Mouse (Mus musculus): Measurements from ENCODE around the gene Cct7. TPM values are rescaled to one million over a fixed set of nuclear protein-coding genes. Genes with fewer than 3 reads are reported as not detected.

Gene Cct7
- polyA plus RNA-seq, 1 experiment: 166 TPM

DNA sequence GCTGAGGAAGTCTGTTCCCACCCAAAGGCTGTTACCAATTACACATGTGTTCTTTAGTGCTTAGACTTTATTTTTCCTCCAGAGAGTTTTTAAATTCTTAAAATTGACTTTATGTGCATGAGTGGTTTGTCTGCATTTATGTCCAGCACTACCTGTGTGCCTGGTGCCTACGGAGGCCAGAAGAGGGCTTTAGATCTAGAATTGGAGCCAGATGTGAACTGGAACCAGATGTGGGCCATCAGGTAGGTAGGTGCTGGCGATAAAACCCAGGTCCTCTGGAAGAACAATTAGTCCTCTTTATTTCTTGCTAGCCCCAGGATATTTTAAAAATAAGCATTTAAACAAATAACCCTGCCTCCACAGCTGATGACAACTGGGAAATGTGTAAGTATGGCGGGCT, 40.3 kb downstream of the Cct7 start:
- no peaks in the 10 kb centered on the region for H3K27me3 ChIP-seq (ENCODE audit: control insufficient read depth, insufficient read depth, low read length)
- no peak overlapping the region for H3K27ac ChIP-seq (ENCODE audit: control insufficient read depth, insufficient read depth, low read length)
- no peaks in the 10 kb centered on the region for H3K4me1 ChIP-seq (replicated peaks; ENCODE audit: control insufficient read depth, insufficient read depth, low read length)
- WGBS: 90% methylated on average over 3 of the region's 3 CpGs
- TF ChIP-seq CTCF (IDR thresholded peaks at IDR 0.05; ENCODE audit: borderline replicate concordance, control insufficient read depth, extremely low read depth, insufficient read depth, low read length, poor library complexity): no peak
- no peak for TF ChIP-seq POLR2A (IDR thresholded peaks at IDR 0.05; ENCODE audit: control insufficient read depth, extremely low read depth, insufficient read depth, low read length, poor library complexity)
- DNase-seq: no peak
- no peak overlapping the region for H3K4me3 ChIP-seq (ENCODE audit: control insufficient read depth, insufficient read depth, low read length)
- no peaks in the 10 kb centered on the region for H3K36me3 ChIP-seq (ENCODE audit: control insufficient read depth, insufficient read depth, low read length)

DNA sequence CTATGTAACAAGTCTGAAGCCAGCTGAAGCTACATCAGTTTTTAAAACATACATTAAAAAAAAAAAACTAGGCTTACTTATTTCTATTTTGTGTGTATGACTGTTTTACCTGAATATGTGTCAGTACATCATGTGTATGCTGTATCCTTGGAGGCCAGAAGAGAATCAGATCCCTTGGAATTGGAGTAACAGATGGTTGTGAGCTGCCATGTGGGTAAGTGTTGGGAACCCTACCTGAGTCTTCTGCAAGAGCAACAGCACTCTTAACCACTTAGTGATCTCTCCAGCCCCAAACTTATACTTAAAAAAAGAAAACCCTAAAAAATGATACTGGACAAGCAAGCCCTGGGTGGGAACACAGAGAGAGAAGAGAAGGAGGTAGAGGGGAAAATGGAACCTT, 45.7 kb downstream of the Cct7 start:
- no peak overlapping the region for H3K27ac ChIP-seq (ENCODE audit: control insufficient read depth, insufficient read depth, low read length)
- no peaks in the 10 kb centered on the region for H3K36me3 ChIP-seq (ENCODE audit: control insufficient read depth, insufficient read depth, low read length)
- no peak overlapping the region for H3K4me3 ChIP-seq (ENCODE audit: control insufficient read depth, insufficient read depth, low read length)
- TF ChIP-seq POLR2A (IDR thresholded peaks at IDR 0.05; ENCODE audit: control insufficient read depth, extremely low read depth, insufficient read depth, low read length, poor library complexity): no peak
- no peak for TF ChIP-seq CTCF (IDR thresholded peaks at IDR 0.05; ENCODE audit: borderline replicate concordance, control insufficient read depth, extremely low read depth, insufficient read depth, low read length, poor library complexity)
- peaks cover 3% of the 10 kb centered on the region; the same call in 1 of the 2 replicates for H3K27me3 ChIP-seq (ENCODE audit: control insufficient read depth, insufficient read depth, low read length)
- DNase-seq: no peak
- no peaks in the 10 kb centered on the region for H3K4me1 ChIP-seq (replicated peaks; ENCODE audit: control insufficient read depth, insufficient read depth, low read length)

- no peaks in the 10 kb centered on the region for H3K4me1 ChIP-seq (replicated peaks; ENCODE audit: control insufficient read depth, insufficient read depth, low read length)
- H3K4me3 ChIP-seq (ENCODE audit: control insufficient read depth, insufficient read depth, low read length): no peak overlapping the region
- TF ChIP-seq POLR2A (IDR thresholded peaks at IDR 0.05; ENCODE audit: control insufficient read depth, extremely low read depth, insufficient read depth, low read length, poor library complexity) (no peak), CTCF (IDR thresholded peaks at IDR 0.05; ENCODE audit: borderline replicate concordance, control insufficient read depth, extremely low read depth, insufficient read depth, low read length, poor library complexity) (no peak)
- WGBS: 66% methylated on average over 9 of the region's 9 CpGs
- DNase-seq: no peak
- no peak overlapping the region for H3K27ac ChIP-seq (ENCODE audit: control insufficient read depth, insufficient read depth, low read length)
- H3K27me3 ChIP-seq (ENCODE audit: control insufficient read depth, insufficient read depth, low read length): peaks cover 6% of the 10 kb centered on the region; the same call in 1 of the 2 replicates
- no peaks in the 10 kb centered on the region for H3K36me3 ChIP-seq (ENCODE audit: control insufficient read depth, insufficient read depth, low read length)
Observed at GRCm38 (mm10) chr6:85498147-85498546, 46.8 kb downstream of the Cct7 start.

DNA sequence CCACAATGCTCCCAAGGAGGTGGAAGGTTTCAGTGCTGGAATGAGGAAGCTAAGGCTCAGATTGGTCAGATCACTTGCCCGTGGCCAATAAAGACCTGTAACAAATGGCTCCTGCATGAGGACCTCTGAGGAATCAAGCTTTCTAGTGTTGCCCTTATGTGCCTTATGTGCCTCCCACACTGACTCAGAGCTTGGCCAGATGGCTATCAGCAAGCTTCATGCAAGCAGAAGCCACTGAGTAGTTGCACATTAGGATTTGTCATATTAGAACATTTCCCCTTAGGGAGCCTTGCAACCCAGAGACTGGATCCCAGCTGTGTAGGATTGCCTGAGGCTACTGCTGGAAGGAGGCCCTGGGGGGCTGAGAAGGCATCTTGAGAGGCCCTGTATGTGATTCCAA, 49.1 kb downstream of the Cct7 start:
- no peak for TF ChIP-seq CTCF (IDR thresholded peaks at IDR 0.05; ENCODE audit: borderline replicate concordance, control insufficient read depth, extremely low read depth, insufficient read depth, low read length, poor library complexity)
- no peak for TF ChIP-seq POLR2A (IDR thresholded peaks at IDR 0.05; ENCODE audit: control insufficient read depth, extremely low read depth, insufficient read depth, low read length, poor library complexity)
- Histone ChIP-seq H3K36me3 (ENCODE audit: control insufficient read depth, insufficient read depth, low read length) (no peaks in the 10 kb centered on the region), H3K4me1 (replicated peaks; ENCODE audit: control insufficient read depth, insufficient read depth, low read length) (no peaks in the 10 kb centered on the region), H3K27ac (ENCODE audit: control insufficient read depth, insufficient read depth, low read length) (no peak overlapping the region), H3K4me3 (ENCODE audit: control insufficient read depth, insufficient read depth, low read length) (no peak overlapping the region), H3K27me3 (ENCODE audit: control insufficient read depth, insufficient read depth, low read length) (peaks cover 13% of the 10 kb centered on the region; the same call in 1 of the 2 replicates)
- no peak for DNase-seq
- 67% methylated on average over 1 of the region's 1 CpGs for WGBS

DNA sequence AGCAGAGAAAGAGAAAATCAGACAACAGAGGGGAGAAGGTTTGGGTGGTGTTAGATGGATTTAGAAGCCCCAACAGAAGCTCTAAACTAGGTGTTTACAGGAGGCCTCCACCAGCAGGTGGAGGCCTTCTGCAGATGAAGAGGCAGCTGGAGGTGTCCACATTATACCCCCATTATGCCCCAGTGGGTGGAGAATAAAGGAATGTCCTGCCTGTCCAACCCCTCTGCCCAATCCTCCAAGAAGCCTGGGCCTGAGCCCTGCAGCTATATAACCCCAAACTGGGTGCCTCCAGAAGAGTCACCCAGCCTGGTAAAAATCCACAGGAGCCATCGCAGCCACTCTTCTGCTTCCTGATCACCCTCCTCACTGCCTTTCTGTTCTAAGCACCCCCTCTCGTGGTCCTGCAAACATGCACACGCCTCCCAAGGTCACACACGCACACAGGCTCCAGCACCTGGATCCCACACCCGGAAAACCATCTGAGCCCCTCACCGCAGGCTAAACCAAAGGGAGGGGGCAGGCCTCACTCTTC, 50.3 kb downstream of the Cct7 start:
- Histone ChIP-seq H3K4me3 (ENCODE audit: control insufficient read depth, insufficient read depth, low read length) (no peak overlapping the region), H3K36me3 (ENCODE audit: control insufficient read depth, insufficient read depth, low read length) (no peaks in the 10 kb centered on the region), H3K27me3 (ENCODE audit: control insufficient read depth, insufficient read depth, low read length) (peaks cover 13% of the 10 kb centered on the region; the same call in 1 of the 2 replicates), H3K4me1 (replicated peaks; ENCODE audit: control insufficient read depth, insufficient read depth, low read length) (no peaks in the 10 kb centered on the region), H3K27ac (ENCODE audit: control insufficient read depth, insufficient read depth, low read length) (no peak overlapping the region)
- no peak for DNase-seq
- 16% methylated on average over 6 of the region's 6 CpGs for WGBS
- TF ChIP-seq CTCF (IDR thresholded peaks at IDR 0.05; ENCODE audit: borderline replicate concordance, control insufficient read depth, extremely low read depth, insufficient read depth, low read length, poor library complexity) (no peak), POLR2A (IDR thresholded peaks at IDR 0.05; ENCODE audit: control insufficient read depth, extremely low read depth, insufficient read depth, low read length, poor library complexity) (no peak)

- Histone ChIP-seq H3K27ac (ENCODE audit: control insufficient read depth, insufficient read depth, low read length) (no peak overlapping the region), H3K4me1 (replicated peaks; ENCODE audit: control insufficient read depth, insufficient read depth, low read length) (no peaks in the 10 kb centered on the region), H3K4me3 (ENCODE audit: control insufficient read depth, insufficient read depth, low read length) (peak overlapping the region; percentile 15; the same call in 1 of the 2 replicates), H3K36me3 (ENCODE audit: control insufficient read depth, insufficient read depth, low read length) (no peaks in the 10 kb centered on the region), H3K27me3 (ENCODE audit: control insufficient read depth, insufficient read depth, low read length) (peaks cover 13% of the 10 kb centered on the region; the same call in 1 of the 2 replicates)
- 5% methylated on average over 37 of the region's 37 CpGs for WGBS
- no peak for DNase-seq
- no peak for TF ChIP-seq CTCF (IDR thresholded peaks at IDR 0.05; ENCODE audit: borderline replicate concordance, control insufficient read depth, extremely low read depth, insufficient read depth, low read length, poor library complexity)
Observed at GRCm38 (mm10) chr6:85502103-85502910, 51.0 kb downstream of the Cct7 start.

Measured in thymus, adult 2 months (tissue).